Mouse (Mus musculus) layer of hippocampus, adult 2 months (tissue): ENCODE measurements around the gene Grm1. TPM values are rescaled to one million over a fixed set of nuclear protein-coding genes. Genes with fewer than 3 reads are reported as not detected.

Experiments used
- DNase-seq, 2 experiments: peaks; one replicate each; pipeline ENCODE4 v3.0.0; 2022; ENCODE audit warnings: low spot score in 2 of 2
- H3K27ac ChIP-seq: fragments of 200-600 bp; 2 replicates; pipeline ENCODE4 v1.8.1; 2022
- H3K4me3 ChIP-seq: fragments of 200-600 bp; 2 replicates; pipeline ENCODE4 v1.8.1; 2022; ENCODE audit warnings: mild to moderate bottlenecking
- CTCF ChIP-seq: fragments of 200-600 bp; conservative IDR thresholded peaks from 2 replicates; pipeline ENCODE4 v1.8.1; 2022; ENCODE audit warnings: antibody characterized with exemption, mild to moderate bottlenecking, moderate library complexity
- total RNA-seq, 2 experiments: library from RNA; stranded (reverse); gene quantifications; 2 replicates each; pipeline ENCODE4 v1.2.3; 2021

Grm1 gene
- total RNA-seq, 2 experiments from 2014 or later: 77.9 to 78.1 TPM

DNA sequence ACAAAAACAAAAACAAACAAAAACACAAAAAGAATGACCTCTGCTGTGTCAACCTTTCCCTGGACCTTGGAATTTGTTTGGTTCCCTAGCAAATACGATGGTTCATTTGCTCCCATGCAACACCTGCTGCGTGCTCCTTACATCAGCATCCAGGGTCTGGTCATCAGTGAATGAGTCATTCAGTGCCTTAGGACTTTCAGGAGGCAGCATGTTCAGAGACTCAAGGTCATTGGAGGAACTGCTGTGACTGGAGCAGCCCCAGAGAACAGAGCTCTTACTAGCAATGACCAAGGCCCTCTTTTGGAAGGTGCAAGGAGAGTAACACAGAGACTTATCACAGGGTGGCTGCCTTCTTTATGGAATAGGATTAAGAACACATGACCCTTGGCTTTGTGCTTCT lies 138.2 kb downstream of the Grm1 start:
- no peak overlapping the region for H3K4me3 ChIP-seq
- H3K27ac ChIP-seq: no peak overlapping the region
- TF ChIP-seq CTCF: no peak
- DNase-seq: no peak

DNA sequence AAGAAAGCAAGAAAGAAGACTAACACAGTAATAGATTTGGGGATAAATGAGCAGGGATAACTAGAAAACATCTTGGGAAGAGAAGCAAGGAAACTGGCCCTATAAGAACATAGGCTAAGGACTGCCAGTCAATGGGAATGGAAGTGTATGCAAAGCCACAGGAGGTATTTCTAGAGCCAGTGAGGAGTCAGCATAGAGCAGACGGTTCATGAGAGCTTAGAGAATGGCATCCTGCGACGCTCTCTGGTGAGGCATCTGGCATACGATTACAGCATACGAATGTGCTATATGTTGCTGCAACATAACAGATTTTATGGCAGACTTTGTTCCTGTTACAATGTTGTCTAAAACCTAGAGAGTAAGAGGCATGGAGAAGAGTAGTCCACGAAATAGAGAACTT lies 139.9 kb downstream of the Grm1 start:
- no peak for DNase-seq
- H3K27ac ChIP-seq: no peak overlapping the region
- TF ChIP-seq CTCF: no peak
- no peak overlapping the region for H3K4me3 ChIP-seq

DNA sequence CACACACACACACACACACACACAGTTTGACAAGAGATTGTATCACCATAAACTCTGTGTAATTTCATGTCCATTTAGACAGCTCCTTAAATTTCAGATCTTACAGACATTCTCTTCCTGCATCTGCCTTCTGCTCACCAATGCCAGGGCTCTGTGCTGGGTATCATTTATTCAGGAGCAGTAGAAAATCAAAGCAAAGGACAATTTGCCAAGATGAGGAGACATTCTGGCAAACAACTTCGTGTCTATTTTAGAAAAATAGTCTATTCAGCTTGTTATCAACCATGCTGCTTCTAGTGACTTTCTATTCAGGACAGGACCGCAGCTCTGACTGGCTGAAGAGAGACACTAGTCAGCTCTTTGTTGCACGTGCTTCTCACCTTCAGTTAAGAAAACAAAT lies 146.3 kb downstream of the Grm1 start:
- Histone ChIP-seq H3K4me3 (no peak overlapping the region), H3K27ac (peak overlapping the region; percentile 67)
- TF ChIP-seq CTCF: no peak
- peak in 1 of 2 experiments; percentile 37 for DNase-seq

DNA sequence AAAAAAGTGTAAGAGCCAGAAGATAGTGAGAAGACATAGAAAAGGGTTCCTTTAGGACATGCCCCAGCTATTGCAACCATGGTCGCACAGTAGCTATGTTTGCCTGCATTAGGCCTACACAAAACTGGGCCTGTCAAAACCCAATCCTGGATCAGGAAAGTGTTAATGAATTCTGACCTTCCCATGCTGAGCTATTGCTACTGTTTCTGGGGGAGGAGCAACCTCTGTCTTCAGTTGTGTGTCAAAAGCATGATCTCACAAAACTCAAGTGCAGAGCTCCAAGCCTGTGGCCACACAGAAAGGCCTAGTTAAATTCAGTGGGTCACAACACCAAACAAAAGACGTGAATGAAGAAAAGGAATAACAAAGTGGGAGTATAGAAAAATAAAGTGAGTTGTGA lies 152.5 kb downstream of the Grm1 start:
- H3K27ac ChIP-seq: peak overlapping the region; percentile 33
- TF ChIP-seq CTCF: no peak
- no peak for DNase-seq
- H3K4me3 ChIP-seq: no peak overlapping the region

DNA sequence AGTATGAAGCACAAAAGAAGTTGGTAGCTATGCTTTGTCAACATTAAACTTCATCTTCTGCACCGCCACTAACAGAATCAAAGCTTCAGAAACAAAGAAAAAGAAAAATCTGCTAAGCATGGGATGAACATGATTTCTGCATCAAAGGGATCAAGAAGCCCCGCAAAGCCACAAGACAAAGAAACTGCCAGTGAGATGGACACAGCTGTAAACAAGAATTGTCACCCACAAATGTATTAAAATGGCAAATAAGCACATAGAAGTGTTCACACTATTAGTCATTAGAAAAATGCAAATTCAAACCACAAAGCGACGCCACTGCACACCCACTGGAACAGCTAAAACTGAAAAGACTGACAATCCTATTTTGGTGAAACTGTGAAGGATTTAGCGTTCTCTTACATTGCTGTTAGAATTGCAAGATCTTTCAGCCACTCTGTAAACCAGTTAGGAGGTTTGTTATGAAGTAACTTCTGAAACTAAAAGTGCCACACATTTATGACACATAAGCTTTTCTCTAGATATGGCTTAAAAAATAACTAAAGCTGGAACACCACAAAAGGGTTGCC lies 153.3 kb downstream of the Grm1 start:
- peak; percentile 54 for TF ChIP-seq CTCF
- Histone ChIP-seq H3K27ac (peak overlapping the region; percentile 33), H3K4me3 (no peak overlapping the region)
- DNase-seq: no peak

DNA sequence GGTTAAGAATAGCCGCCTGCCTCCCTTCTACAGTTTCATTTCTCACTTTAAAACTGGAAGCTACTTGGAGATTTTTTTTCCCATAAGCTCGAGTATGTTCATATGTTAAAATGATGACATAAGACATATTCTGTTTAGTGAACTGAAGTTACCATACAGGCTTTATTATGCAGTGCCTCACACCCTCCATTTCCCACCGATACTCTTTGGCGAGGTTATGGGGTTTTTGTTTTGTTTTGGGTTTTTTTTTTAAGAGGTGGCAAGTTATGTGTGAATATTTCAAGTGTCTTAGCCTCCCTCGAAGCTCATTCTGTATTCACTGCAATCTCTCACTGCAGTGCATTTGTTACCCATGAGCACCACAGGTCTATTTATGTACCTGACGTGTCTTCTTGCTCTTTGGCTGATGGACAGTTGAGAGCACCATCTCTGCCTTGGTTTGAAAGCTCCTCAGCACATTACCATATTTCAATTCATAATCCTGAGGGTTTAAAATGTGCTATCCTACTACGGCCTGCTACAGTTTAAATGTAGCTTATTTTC lies 164.2 kb downstream of the Grm1 start:
- no peak for DNase-seq

DNA sequence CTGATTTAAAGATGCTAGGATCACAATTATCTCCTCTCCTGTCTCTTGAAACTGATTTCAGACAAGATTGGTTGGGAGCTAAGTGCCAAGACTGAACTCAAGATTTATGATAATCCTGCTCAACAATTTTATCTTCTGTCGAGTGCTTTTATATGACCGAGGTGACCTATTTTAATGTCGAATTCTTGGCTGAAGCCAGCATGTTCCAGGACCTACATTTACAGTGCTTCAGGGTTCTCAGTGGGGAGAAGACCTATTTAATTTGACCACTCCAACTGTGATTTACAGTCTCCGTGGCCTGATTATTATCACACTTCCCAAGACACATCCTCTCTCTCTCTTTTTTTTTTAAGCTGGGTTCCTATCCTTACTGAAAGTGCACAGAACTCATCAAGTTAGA lies 168.5 kb downstream of the Grm1 start:
- no peak for TF ChIP-seq CTCF
- Histone ChIP-seq H3K27ac (no peak overlapping the region), H3K4me3 (no peak overlapping the region)
- DNase-seq: no peak

More for the DNA sequence above, 164.2 kb downstream of the Grm1 start:
- Histone ChIP-seq H3K27ac (no peak overlapping the region), H3K4me3 (no peak overlapping the region)
- TF ChIP-seq CTCF: no peak

DNA sequence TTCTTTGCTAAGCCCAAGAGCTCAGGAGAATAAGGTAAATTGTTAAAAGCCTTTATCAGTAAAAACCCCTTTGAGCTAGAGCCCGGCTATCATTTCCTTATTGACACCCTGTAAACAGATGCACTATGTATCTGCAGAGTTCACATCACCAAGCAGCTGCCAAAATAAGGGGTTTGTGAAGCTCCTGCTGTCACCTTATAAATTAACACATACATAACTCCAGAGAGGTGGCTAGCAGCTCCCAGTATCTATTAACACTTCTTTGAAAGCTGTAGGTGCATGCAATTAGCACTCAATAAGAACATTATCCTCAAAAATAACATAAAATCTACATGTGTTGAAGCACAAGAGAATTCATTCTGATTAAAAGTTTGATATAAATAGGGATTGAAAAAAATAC lies 191.9 kb downstream of the Grm1 start:
- no peak overlapping the region for H3K4me3 ChIP-seq
- H3K27ac ChIP-seq: peak overlapping the region; percentile 8; the same call in 1 of the 2 replicates
- no peak for TF ChIP-seq CTCF

DNA sequence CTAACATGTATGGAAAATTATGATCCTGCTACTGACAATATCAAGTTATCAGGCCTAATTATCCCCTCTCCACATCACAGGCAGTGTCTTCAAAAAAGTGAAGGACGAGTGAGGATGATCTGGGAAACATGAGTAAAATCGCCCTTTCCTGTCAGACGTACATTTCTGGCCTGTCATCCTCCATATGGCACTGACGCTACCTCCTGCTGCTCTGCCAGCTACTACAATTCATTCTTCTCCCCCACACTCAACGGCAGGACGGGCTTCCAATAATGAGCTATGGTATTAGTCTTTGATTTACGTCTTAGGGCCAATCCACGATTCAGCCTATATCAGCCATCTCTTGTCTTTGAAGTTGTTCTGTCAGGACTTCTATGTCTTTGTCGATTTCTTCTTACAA lies 193.6 kb downstream of the Grm1 start:
- DNase-seq: no peak
- H3K27ac ChIP-seq: 0 out of 2 replicates have a peak overlapping the region, but pooled peaks have one; percentile 6
- no peak for TF ChIP-seq CTCF
- no peak overlapping the region for H3K4me3 ChIP-seq

More for the DNA sequence above, 191.9 kb downstream of the Grm1 start:
- no peak for DNase-seq

DNA sequence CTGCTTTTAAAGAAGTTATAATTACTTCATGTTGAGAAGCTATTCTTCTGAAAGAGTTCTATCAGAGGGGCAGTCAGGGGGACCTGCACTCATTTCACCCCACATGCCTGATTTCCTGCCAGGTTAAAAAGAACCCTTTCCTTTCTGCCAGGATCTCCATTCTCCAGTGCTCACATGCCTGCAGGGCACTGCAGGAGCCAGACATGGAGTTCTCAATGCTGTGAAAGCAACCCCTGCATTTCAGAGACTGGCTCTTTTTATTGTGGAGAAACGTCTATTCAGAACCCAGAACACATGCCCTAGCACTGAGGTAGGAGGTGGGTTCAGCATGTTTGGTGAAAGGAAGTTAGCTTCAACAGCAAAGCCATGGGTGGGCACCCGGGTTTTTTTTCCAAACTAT lies 197.2 kb downstream of the Grm1 start:
- Histone ChIP-seq H3K4me3 (no peak overlapping the region), H3K27ac (no peak overlapping the region)
- no peak for TF ChIP-seq CTCF
- no peak for DNase-seq

DNA sequence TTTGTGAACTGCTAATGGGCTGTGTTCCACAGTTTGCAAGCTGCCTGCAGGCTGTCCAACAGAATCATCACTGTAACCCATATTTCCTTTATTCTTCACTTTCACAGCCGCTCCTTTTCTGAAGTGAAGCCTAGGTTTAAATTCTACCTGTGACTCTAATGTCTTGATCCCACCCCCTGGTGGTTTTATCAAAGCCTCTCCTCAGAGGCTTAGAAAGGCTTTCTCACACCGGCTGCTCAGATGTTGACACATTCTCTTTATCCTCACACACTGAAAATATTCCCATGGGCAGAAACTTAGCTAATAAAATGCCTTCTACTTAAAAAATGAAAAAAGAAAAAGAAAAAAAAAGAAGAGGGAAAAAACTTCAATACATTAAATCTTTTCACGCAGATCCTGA lies 210.0 kb downstream of the Grm1 start:
- Histone ChIP-seq H3K27ac (peak overlapping the region; percentile 40; the same call in 1 of the 2 replicates), H3K4me3 (no peak overlapping the region)
- no peak; the same call in 1 of the 2 replicates for TF ChIP-seq CTCF
- DNase-seq: no peak

DNA sequence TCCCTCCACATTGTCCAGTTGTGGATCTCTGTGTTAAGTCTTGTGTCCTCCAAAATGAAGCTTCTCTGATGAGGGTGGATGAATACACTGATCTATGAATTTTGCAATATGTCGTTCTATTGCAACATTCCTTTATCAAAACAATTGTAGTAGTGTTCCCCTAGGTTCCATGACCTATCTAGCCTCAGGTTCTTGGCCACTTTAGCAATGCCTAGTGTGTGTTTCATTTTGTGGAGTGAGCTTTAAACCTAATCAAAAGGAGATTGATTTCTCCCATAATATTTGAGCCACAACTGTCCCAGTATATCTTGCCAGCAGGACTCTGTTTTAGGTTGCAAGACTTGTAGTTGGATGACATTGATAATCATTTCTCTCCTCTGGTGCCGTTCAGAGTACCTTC lies 211.9 kb downstream of the Grm1 start:
- no peak for TF ChIP-seq CTCF
- DNase-seq: no peak
- no peak overlapping the region for H3K27ac ChIP-seq
- no peak overlapping the region for H3K4me3 ChIP-seq

DNA sequence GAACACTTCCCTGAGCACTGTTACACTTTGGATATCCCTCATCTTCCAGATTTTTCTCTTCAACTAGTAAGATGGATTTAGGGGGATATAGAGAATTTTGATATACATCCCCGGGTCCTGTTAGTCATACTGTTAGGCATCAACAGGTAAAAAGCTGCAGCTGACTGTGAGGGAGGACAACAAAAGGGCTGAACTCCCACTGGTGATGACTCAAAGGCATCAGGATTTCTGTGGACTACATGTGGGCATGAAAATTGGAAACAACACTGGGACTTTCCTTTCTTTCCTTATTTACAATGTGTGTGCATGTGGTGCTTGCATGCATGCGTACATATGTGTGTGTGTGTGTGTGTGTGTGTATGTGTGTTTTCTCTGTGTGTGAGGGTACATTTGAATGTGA lies 215.9 kb downstream of the Grm1 start:
- TF ChIP-seq CTCF: no peak
- H3K4me3 ChIP-seq: no peak overlapping the region
- no peak overlapping the region for H3K27ac ChIP-seq
- DNase-seq: no peak

DNA sequence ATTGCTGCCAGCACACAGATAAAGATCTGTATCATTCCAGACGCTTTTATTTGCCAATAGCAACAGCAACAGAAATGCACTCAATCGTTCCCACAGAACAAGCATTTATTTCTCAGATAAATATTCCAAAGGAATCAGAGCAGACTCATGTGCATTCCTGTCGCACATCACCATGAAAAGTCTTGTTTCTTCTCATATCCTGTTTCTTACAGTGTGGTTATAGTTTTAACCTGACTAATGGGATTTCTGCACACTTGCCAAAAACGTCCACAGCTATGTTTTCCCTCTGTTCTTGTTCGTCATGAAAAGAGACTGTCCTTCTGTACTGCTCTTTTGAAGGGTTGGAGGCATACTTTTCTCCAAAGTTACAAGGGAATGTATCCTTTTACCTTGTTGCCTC lies 217.4 kb downstream of the Grm1 start:
- TF ChIP-seq CTCF: no peak
- DNase-seq: no peak
- Histone ChIP-seq H3K4me3 (no peak overlapping the region), H3K27ac (peak overlapping the region; percentile 36)
